Mouse (Mus musculus) heart, embryonic 11.5 days (tissue): ENCODE results near the gene Hsph1. TPM values are rescaled to one million over a fixed set of nuclear protein-coding genes. Genes with fewer than 3 reads are reported as not detected.

ENCODE experiments used
- ATAC-seq: fragments of 200-750 bp; cut with Nextera tagmentation; replicated peaks from 2 replicates; pipeline ENCODE4 v1.8.0; 2017; ENCODE audit warnings: moderate library complexity; ENCODE audit not compliant: insufficient number of reproducible peaks, low FRiP score, low TSS enrichment
- H3K27ac ChIP-seq: fragments of 300-500 bp; sonication (generic); 2 replicates; pipeline ENCODE4 v1.5.1; 2014; ENCODE audit warnings: mild to moderate bottlenecking, low read depth, low read length
- H3K27me3 ChIP-seq: fragments of 300-500 bp; sonication (generic); 2 replicates; pipeline ENCODE4 v1.6.1; 2014; ENCODE audit warnings: mild to moderate bottlenecking, low read length, mixed read lengths; ENCODE audit not compliant: control insufficient read depth, insufficient read depth
- H3K36me3 ChIP-seq: fragments of 300-500 bp; sonication (generic); 2 replicates; pipeline ENCODE4 v1.6.1; 2014; ENCODE audit warnings: mild to moderate bottlenecking, low read length, moderate library complexity, mixed read lengths; ENCODE audit not compliant: control insufficient read depth, insufficient read depth
- H3K4me1 ChIP-seq: fragments of 300-500 bp; sonication (generic); 2 replicates; pipeline ENCODE4 v1.6.1; 2014; ENCODE audit warnings: low read length; ENCODE audit not compliant: control insufficient read depth, insufficient read depth
- H3K4me2 ChIP-seq: fragments of 300-500 bp; sonication (generic); 2 replicates; pipeline ENCODE4 v1.6.1; 2014; ENCODE audit warnings: mild to moderate bottlenecking, moderate library complexity
- H3K4me3 ChIP-seq: fragments of 300-500 bp; sonication (generic); 2 replicates; pipeline ENCODE4 v1.5.1; 2014; ENCODE audit warnings: low read depth, low read length
- H3K9ac ChIP-seq: fragments of 300-500 bp; sonication (generic); 2 replicates; pipeline ENCODE4 v1.6.1; 2014; ENCODE audit warnings: mild to moderate bottlenecking, low read depth, low read length, moderate library complexity
- H3K9me3 ChIP-seq: fragments of 300-500 bp; sonication (generic); replicated peaks from 2 replicates; pipeline ENCODE4 v1.6.1; 2016; ENCODE audit warnings: low read length; ENCODE audit not compliant: control insufficient read depth
- WGBS: fragments of 180-500 bp; shearing (Covaris S2); extraction: QIAGEN DNeasy Blood & Tissue Kit; methylation state at CpG from one replicate; pipeline ENCODE4 v1.1.7; 2014; ENCODE audit not compliant: insufficient replicate concordance; 5-methylcytosine and 5-hydroxymethylcytosine counted together
- polyA plus RNA-seq: library from polyadenylated mRNA; unstranded; fragments of >200 nt; fragmentation: Nextera tagmentation; extraction: Ambion mirVana; gene quantifications from 2 replicates; pipeline ENCODE4 v1.2.1, GENCODE M21; 2014

The Hsph1 gene
- polyA plus RNA-seq, 1 experiment from 2014 or later, result 55.2 TPM

DNA sequence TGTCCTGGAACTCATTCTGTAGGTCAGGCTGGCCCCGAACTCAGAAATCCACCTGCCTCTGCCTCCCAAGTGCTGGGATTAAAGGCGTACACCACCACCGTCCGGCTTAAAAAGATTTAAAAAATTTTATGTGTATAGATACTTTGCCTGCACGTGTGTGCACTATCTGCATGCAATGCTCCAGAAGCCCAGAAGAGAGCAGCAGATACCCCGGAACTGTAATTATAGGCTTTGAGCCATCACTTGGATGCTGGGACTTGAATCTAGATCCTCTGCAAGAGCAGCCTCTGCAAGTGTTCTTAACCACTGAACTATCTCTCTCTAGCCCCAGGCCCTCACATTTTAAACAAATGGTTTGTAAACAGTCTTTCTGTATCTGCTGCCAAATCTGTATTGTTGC lies 26.8 kb upstream of the Hsph1 start:
- no peaks in the 10 kb centered on the region for H3K36me3 ChIP-seq
- no peak overlapping the region for H3K27ac ChIP-seq
- H3K4me3 ChIP-seq, result no peak overlapping the region
- H3K27me3 ChIP-seq, result no peaks in the 10 kb centered on the region
- no peaks in the 10 kb centered on the region for H3K4me1 ChIP-seq
- no peak overlapping the region for H3K4me2 ChIP-seq
- no peak for ATAC-seq
- 0 out of 2 replicates have a peak, but pooled peaks cover 2% of the 10 kb centered on the region for H3K9me3 ChIP-seq
- H3K9ac ChIP-seq, result no peak overlapping the region
- WGBS, result 92% methylated on average over 6 of the region's 6 CpGs

DNA sequence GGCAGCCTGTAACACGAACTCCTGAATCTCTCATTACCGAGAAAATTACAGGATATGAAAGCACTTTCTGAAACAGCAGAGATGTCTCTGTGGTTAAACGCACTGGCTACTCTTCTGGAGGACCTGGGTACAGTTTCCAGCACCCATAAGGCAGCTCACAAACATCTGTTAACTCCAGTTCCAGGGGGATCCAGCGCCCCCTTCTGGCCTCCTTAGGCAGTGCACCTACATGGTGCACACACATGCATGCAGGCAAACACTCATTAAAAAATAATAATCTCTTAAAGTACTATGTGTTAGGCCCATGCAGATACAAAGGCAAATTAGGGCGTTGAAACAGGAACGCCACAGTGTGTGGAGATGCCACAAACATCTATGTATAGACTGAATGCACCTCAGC lies 25.3 kb upstream of the Hsph1 start:
- Histone ChIP-seq H3K4me3 (no peak overlapping the region), H3K36me3 (no peaks in the 10 kb centered on the region), H3K9ac (no peak overlapping the region), H3K9me3 (0 out of 2 replicates have a peak, but pooled peaks cover 2% of the 10 kb centered on the region), H3K4me2 (no peak overlapping the region), H3K4me1 (no peaks in the 10 kb centered on the region), H3K27ac (no peak overlapping the region), H3K27me3 (no peaks in the 10 kb centered on the region)
- WGBS, result 80% methylated on average over 6 of the region's 6 CpGs
- no peak for ATAC-seq

DNA sequence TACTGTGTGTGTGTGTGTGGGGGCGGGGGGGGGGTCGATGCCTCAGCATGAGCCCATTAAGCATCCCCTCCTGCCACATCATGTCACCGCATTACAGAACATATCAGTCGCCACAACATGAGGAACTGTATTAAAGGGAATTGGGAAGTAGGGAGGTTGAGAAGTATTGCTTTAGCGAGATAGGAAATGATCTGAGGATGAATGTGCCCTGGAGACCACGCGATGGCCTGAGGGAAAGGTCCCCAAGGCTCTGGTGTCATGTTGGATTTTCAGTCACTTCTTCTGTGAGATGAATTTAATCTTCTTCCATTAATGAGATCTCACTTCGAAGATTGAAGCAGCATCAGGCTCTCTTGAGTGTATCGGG lies 23.2 kb upstream of the Hsph1 start:
- H3K36me3 ChIP-seq, result no peaks in the 10 kb centered on the region
- no peak overlapping the region for H3K27ac ChIP-seq
- no peaks in the 10 kb centered on the region for H3K27me3 ChIP-seq
- WGBS, result 53% methylated on average over 8 of the region's 9 CpGs
- no peak overlapping the region for H3K4me3 ChIP-seq
- 0 out of 2 replicates have a peak, but pooled peaks cover 2% of the 10 kb centered on the region for H3K9me3 ChIP-seq
- H3K9ac ChIP-seq, result no peak overlapping the region
- no peak for ATAC-seq
- H3K4me2 ChIP-seq, result no peak overlapping the region
- H3K4me1 ChIP-seq, result no peaks in the 10 kb centered on the region

- Histone ChIP-seq H3K27ac (no peak overlapping the region), H3K27me3 (no peaks in the 10 kb centered on the region), H3K36me3 (no peaks in the 10 kb centered on the region), H3K4me1 (no peaks in the 10 kb centered on the region), H3K4me2 (no peak overlapping the region), H3K9ac (no peak overlapping the region), H3K9me3 (0 out of 2 replicates have a peak, but pooled peaks cover 2% of the 10 kb centered on the region), H3K4me3 (no peak overlapping the region)
- WGBS, result 56% methylated on average over 9 of the region's 9 CpGs
- no peak for ATAC-seq
Observed at GRCm38 (mm10) chr5:149658741-149659413, 22.7 kb upstream of the Hsph1 start.

DNA sequence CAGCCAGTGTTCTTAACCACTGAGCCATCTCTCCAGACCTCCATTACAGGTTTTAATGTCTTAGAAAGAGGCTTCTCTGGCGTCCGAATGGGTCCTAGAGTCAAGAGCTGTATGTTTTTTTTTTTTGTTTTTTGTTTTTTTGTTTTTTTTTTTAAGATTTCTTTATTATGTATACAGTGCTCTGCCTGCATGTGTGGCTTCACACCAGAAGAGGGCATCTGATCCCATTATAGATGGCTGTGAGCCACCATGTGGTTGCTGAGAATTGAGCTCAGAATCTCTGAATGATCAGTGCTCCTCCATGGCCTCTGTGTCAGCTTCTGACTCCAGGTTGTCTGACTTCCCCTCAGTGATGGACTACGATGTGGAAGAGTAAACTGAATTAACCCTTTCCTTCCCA lies 21.8 kb upstream of the Hsph1 start:
- H3K27ac ChIP-seq, result no peak overlapping the region
- WGBS, result 57% methylated on average over 3 of the region's 3 CpGs
- no peaks in the 10 kb centered on the region for H3K4me1 ChIP-seq
- 0 out of 2 replicates have a peak, but pooled peaks cover 2% of the 10 kb centered on the region for H3K9me3 ChIP-seq
- no peak overlapping the region for H3K9ac ChIP-seq
- no peaks in the 10 kb centered on the region for H3K36me3 ChIP-seq
- no peaks in the 10 kb centered on the region for H3K27me3 ChIP-seq
- no peak overlapping the region for H3K4me2 ChIP-seq
- no peak overlapping the region for H3K4me3 ChIP-seq
- no peak for ATAC-seq

DNA sequence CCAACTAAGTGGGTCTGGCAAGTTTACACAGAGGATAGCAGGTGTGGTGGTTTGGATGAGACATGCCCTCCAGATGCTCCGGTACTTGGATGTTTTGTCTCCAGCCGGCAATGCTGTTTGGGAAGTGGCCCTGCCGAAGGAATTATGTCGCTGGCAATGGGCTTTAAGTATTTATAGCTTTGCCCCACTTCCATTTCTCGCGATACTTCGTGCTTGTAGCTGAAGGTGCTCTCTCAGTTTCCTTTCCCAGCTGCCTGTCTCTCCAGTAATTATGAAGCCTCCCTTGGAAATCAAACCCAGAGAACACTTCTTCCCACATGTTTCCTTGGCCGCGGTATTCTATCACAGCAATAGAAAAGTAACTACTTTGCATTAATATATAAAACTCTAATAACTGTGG lies 19.5 kb upstream of the Hsph1 start:
- Histone ChIP-seq H3K4me2 (no peak overlapping the region), H3K9me3 (no peaks in the 10 kb centered on the region), H3K9ac (no peak overlapping the region), H3K27me3 (no peaks in the 10 kb centered on the region), H3K4me1 (no peaks in the 10 kb centered on the region), H3K36me3 (no peaks in the 10 kb centered on the region), H3K27ac (no peak overlapping the region), H3K4me3 (no peak overlapping the region)
- WGBS, result 84% methylated on average over 9 of the region's 9 CpGs
- no peak for ATAC-seq

DNA sequence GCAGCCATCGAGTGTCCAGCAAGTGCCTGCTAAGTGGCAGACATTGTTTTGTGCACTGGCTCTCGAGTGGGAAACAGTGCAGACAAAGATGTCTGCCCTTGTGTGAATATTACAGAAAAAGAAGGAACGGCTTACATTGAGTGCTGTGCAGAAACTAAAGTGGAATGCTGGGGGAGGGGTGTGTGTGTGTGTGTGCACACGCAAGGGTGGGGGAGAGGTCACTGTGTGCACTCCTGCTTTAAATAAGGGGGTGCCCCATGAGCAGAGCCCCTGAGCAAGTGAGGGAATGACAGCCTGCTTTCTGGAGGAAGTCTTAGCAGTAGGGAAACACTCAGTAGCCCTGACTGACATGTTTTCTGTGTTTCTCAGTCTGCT lies 14.0 kb upstream of the Hsph1 start:
- H3K9ac ChIP-seq, result no peak overlapping the region
- H3K9me3 ChIP-seq, result no peaks in the 10 kb centered on the region
- no peak overlapping the region for H3K4me3 ChIP-seq
- no peak for ATAC-seq
- H3K27ac ChIP-seq, result peak overlapping the region; percentile 81; the same call in 1 of the 2 replicates
- H3K27me3 ChIP-seq, result no peaks in the 10 kb centered on the region
- no peaks in the 10 kb centered on the region for H3K36me3 ChIP-seq
- H3K4me2 ChIP-seq, result no peak overlapping the region
- H3K4me1 ChIP-seq, result peaks cover 3% of the 10 kb centered on the region; the same call in 1 of the 2 replicates
- 49% methylated on average over 4 of the region's 4 CpGs for WGBS

DNA sequence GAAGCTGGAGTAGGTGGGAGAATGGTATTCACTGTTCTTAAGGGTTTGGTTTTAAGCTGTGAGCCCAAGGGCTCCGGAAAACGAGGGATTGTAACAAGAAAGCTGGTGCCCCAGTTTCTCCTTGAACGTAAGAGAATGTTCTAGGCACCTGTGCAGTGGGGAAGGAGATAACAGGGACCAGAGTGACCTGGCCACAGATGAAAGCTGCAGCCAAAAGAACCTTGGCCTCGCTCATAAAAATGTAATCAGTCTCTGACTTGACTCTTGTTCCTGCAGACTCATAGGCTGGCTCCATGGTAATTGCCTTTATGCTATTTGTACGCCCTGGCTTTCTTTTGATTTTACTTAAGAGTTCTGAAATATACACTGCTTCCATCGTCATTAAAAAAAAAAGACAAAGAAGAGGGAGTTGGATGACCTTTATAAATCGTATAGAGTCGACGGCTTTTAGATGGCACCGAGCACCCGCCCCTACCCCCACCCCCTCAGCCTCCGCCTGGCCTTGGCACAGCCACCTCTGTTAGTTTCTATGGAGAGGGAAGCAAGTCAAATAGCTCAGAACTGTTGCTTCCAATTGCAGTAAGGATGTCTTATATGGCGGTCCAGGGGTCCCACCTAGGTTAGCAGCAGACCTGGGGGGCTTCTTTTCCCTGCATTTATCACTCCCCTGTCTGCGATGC lies 13.5 kb upstream of the Hsph1 start:
- Histone ChIP-seq H3K4me3 (no peak overlapping the region), H3K36me3 (no peaks in the 10 kb centered on the region), H3K4me2 (no peak overlapping the region), H3K9me3 (no peaks in the 10 kb centered on the region), H3K27me3 (no peaks in the 10 kb centered on the region), H3K9ac (no peak overlapping the region), H3K27ac (peak overlapping the region; percentile 81), H3K4me1 (peaks cover 3% of the 10 kb centered on the region; the same call in 1 of the 2 replicates)
- no peak for ATAC-seq
- WGBS, result 74% methylated on average over 14 of the region's 14 CpGs
